Mouse (Mus musculus): Measurements from ENCODE around the gene Dgki. TPM values are rescaled to one million over a fixed set of nuclear protein-coding genes. Genes with fewer than 3 reads are reported as not detected.

The Dgki gene
- polyA plus RNA-seq, 1 experiment from 2014 or later: 5.9 TPM

Other genes starting within 250 kb of the Dgki start
- gene Creb3l2, start 142.0 kb upstream of the Dgki start, polyA plus RNA-seq (2015; fragmentation: Nextera tagmentation; extraction: Ambion mirVana): 4.1 and 4.6 TPM in 2 replicates
- not detected in 2 replicates for gene Akr1d1, start 230.0 kb upstream of the Dgki start, polyA plus RNA-seq (2015; fragmentation: Nextera tagmentation; extraction: Ambion mirVana)